Mouse (Mus musculus): ENCODE results near the gene Sh2b1.
"Not testable (repeated sequence)": the region's sequence is repeated elsewhere in the genome, so short reads cannot be mapped to it uniquely, and the experiment has no call there.

Sh2b1 gene

DNA sequence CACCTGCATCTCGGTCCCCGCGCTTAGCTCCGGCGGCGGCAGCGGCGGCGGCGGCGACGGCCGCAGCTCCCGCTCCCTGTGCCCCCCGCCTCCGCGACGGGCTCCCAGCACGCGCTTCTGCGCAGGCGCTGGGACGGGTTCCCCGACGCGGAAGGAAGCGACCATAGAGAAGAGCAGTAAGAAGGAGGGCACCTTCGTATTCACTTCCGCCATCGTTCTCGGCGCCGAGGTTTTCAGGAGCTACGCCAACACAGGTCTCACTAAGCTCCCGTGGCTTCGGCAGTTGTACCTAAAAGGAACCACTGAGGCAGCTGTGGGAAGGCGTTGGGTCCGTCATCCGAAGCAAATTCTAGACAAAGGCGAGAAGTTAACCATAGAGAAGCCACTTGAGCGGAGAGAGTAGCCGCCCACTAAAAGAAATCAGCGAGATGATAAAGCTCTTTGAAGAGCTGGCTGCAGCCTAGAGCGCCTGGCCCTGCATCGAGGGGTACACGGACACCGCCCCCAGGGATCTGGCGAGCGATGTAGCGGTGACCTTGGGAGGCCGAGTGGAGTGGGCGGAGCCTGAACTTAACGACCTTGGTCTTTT is at the start of gene Sh2b1:
TSS of gene Sh2b1 (minus strand) at position 432 of the 589 bp plus-strand sequence.
- peak; percentile 86 to 93 for DNase-seq (ENCODE audit: low spot score in 2 of 2)

DNA sequence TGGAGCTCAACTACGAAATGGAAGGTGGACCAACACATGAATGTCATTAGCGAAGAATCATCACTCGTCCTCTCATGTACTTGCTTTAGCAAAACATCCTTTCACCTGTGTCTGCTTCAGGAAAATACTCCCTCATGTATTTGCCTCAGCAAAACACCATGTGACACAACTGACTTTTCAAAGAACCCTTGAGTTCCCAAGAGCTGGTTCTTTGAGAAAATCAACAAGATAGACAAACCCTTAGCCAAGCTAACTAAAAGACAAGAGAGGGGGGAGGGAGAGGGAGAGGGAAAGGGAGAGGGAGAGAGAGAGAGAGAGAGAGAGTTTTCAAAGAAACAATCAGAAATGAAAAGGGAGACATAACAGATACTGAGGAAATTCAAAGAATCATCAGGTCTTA is 48.1 kb upstream of the Sh2b1 start:
- no peak for DNase-seq (ENCODE audit: low spot score in 2 of 2)

GRCm38 (mm10) chr7:126519513-126519912 is 44.3 kb upstream of the Sh2b1 start:
- DNase-seq (ENCODE audit: low spot score in 2 of 2): no peak

- no peak for DNase-seq (ENCODE audit: low spot score in 2 of 2)
These were observed 43.2 kb upstream of the Sh2b1 start for GRCm38 (mm10) chr7:126518261-126518941.

GRCm38 (mm10) chr7:126511287-126511686 is 36.1 kb upstream of the Sh2b1 start:
- no peak for DNase-seq (ENCODE audit: low spot score in 2 of 2)

DNA sequence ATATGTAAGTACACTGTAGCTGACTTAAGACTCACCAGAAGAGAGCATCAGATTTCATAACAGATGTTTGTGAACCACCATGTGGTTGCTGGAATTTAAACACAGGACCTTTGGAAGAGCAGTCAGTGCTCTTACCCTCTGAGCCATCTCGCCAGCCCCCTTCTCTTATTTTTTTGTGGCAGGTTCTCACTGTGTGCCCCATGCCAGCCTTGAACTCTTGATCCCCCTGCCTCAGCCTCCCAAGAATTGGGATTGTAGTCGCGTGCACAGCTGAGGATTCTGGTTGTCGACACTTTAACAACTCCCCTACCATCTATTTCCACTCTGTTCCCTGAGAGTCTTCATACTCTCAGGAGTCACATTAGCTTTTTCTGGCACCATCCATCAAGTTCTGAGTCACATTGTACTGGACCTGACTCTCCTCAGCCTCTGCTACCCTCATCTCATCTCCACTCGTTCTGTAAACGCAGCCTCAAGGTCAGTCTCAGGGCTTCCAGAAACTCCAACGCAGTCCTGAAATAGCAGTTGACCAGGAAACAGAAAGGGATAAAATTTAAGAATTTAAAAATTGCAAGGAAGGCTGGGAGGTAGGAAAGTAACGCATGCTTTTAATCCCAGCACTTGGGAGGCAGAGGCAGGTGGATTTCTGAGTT is 32.0 kb upstream of the Sh2b1 start:
- no peak for DNase-seq (ENCODE audit: low spot score in 2 of 2)

DNA sequence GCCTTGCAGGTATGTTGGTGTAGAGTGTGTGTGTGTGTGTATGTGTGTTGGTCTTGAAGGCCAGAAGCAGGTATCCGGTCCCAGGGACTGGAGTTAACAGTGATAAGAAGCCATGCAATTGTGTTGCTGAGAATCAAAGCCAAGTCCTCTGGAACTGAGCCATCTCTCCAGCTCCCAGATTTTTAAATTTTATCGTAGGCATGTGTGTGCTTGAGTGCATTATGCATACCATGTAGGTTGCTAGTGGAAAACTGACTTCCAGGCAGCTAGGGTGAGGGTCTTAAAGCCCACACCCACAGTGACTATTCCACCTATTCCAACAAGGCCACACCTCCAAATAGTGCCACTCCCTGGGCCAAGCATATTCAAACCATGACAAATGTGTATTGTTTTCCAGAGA is 29.7 kb upstream of the Sh2b1 start:
- no peak for DNase-seq (ENCODE audit: low spot score in 2 of 2)

DNA sequence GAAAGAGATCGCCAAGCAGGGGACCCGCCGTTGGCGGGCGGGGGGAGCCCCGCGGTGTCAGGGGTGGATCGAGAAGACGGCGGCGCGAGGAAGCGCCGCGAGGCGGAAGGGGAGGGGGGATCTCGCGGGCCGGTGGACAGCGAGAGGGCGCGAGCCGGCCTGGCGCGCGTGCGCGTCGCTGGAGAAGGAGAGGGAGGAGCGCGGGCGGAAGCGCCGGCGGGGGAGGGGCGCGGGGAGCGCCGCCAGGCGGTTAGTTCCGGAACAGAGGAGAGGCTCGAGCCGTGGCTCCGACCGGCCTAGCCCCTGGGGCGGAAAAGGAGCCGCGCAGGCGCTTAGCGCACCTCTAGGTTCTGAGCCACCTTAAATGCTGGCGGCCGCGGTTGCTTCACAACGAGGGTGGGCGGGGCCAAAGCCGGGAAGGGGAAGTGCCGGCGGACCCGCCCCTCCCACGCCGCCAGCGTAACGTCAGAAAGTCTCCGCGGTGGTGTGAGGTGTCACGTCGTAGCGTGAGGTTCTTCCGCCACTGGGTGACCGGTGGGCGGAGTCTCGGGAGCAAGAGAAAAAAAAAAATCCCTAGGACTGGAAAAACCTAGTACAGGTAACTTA is 28.2 kb upstream of the Sh2b1 start, which contains the start of gene Atxn2l:
TSS of gene Atxn2l (minus strand) at position 165 of the 606 bp plus-strand sequence.
- peak; percentile 99 for DNase-seq (ENCODE audit: low spot score in 2 of 2)

GRCm38 (mm10) chr7:126502751-126503150 is 27.5 kb upstream of the Sh2b1 start:
- DNase-seq (ENCODE audit: low spot score in 2 of 2): no peak

- DNase-seq (ENCODE audit: low spot score in 2 of 2): peak; percentile 88 to 96
These were observed 27.0 kb upstream of the Sh2b1 start for GRCm38 (mm10) chr7:126502023-126502741.

DNA sequence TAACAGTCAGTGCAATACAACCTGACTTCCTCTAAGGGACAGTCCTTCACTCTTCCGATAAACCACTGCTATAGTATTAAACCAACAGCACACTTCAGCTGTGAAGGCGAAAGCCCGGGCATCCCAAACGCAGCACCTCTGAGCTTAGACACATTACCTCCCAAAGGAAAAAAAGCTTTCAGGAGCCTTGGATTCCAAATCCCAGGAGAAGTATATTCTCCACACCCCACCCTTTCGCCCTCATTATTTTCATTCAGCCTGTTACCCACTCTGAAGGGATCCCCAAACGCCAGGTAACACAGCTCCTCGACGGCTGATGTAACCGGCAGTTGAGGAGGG is 26.4 kb upstream of the Sh2b1 start:
- DNase-seq (ENCODE audit: low spot score in 2 of 2): no peak

DNA sequence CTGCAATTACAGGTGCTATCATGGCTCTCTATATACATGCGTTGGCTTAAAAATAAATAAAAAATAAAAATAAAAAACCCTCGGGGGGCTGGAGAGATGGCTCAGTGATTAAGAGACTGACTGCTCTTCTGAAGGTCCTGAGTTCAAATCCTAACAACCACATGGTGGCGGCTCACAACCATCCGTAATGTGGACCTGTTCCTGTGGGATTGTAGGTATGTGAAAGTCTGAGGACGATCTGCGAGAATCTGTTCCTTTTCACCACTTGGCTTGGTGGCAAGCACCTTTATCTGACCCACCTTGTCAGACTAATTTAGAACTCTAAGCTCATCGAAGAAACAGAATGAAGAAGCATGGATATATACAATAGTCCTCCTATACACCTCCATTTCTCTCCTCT is 24.2 kb upstream of the Sh2b1 start:
- no peak for DNase-seq (ENCODE audit: low spot score in 2 of 2)

DNA sequence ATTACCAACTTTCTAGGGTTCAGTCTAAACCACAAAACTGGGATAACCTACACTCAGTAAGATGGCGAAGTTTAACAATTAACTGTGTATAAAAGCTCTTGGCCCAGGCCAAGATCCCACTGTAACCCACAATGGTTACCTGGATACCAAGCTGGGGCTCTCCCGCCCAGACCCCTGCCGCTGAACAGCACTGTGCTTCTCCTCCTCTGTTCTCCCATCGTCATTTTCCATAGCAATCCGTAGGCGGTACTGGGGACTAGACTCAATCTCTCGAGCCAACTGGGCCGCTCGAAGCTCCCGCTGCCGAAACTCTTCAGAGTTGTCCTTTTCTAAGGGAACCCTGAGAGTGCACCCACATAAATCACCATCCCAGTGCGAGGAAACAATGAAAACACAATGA is 22.7 kb upstream of the Sh2b1 start:
- DNase-seq (ENCODE audit: low spot score in 2 of 2): no peak

- DNase-seq (ENCODE audit: low spot score in 2 of 2): no peak
These were observed 21.3 kb upstream of the Sh2b1 start for GRCm38 (mm10) chr7:126496475-126496874.

GRCm38 (mm10) chr7:126494120-126494519 is 18.9 kb upstream of the Sh2b1 start:
- no peak for DNase-seq (ENCODE audit: low spot score in 2 of 2)

DNA sequence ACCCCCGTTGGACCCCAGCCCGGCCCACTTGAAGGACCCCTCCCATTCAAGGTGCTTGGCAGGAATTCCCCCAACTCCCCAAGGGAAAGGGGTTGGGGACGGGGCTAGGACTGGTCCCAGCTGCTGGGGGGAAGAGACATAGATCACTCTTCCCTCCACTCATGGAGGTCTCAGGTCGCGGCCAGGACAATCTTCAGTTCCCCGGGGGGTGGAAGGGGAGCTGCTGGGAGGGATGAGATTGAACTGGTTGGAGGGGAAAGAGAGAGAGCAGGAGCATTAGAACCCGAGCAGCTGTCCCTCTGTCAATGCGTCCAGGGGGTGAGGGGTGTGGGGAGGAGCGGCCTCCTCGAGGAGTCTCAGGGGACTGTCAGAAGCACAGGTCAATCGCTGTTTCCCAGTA is 16.7 kb upstream of the Sh2b1 start:
- DNase-seq (ENCODE audit: low spot score in 2 of 2): no peak

GRCm38 (mm10) chr7:126491005-126491404 is 15.8 kb upstream of the Sh2b1 start:
- no peak for DNase-seq (ENCODE audit: low spot score in 2 of 2)

DNA sequence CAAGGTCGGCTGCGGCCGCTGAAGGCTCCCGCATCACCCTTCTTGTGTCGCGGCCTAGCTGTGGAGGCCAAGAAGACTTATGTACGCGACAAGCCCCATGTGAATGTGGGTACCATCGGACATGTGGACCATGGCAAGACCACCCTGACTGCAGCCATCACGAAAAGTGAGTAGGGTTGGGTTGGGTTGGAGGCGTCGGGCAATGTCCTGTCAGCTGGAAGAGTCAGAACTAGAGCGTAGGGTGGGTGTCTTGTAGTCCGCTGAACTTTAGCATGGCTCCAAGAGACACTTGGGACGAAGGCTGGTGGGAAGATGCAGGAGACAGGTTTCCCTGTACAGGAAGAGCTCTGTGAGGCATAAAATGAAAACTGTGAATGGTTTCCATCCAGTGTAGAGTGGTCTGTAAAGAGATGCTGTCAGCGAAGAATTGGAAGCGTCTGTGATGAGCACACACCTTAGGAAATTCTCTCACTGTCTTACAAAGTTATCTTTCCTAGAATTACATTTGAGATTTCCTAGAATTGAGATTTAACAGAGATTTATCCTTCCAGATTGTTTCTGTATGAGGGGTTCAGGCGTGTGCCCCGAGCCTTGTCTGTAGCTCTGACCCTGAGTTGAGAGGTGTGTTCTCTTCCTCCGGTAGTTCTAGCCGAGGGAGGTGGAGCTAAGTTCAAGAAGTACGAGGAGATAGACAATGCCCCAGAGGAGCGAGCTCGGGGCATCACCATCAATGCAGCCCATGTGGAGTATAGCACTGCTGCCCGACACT is 12.6 kb upstream of the Sh2b1 start:
- not testable (repeated sequence) for DNase-seq (ENCODE audit: low spot score in 2 of 2)

- DNase-seq (ENCODE audit: low spot score in 2 of 2): peak; percentile 91 to 93
These were observed 11.8 kb upstream of the Sh2b1 start, which contains the start of gene Tufm for GRCm38 (mm10) chr7:126487052-126487483. Gene Tufm (plus strand): TSS chr7:126487361.

DNA sequence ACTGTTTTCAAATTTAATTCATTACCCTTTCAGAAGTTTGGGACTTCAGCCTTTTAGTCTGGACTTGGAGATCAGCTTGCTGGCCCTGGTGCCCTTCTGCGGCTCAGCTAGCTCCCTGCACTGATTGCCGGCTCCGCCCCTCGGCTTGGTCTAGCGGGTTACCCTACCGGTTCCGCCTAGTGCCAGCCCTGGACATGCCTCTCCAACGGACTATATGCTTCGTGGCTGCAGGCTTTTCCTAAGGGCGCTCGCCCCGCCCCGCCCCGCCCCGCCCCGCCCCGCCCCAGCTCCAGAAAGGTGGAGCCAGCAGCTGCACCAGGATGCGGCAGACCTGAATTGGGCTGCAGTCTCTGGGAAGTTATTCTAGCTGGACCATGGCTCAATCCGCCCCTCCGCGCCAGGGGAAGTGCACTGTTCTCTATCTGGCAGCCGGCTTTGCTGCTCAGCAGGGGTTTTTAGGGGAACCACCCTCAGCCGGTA is 7.2 kb upstream of the Sh2b1 start:
- peak; percentile 72 to 74 for DNase-seq (ENCODE audit: low spot score in 2 of 2)

- DNase-seq (ENCODE audit: low spot score in 2 of 2): no peak
These were observed 6.5 kb upstream of the Sh2b1 start for GRCm38 (mm10) chr7:126481699-126482098.

Data from spleen, postnatal 4 days (tissue).